Mouse (Mus musculus) layer of hippocampus, postnatal 14 days (tissue): ENCODE measurements around the gene Olfr1382. TPM values are rescaled to one million over a fixed set of nuclear protein-coding genes. Genes with fewer than 3 reads are reported as not detected.
"Not testable (repeated sequence)": the region's sequence is repeated elsewhere in the genome, so short reads cannot be mapped to it uniquely, and the experiment has no call there.

ENCODE experiments used
- DNase-seq, 2 experiments: peaks; one replicate each; pipeline ENCODE4 v3.0.0; 2021 to 2022; ENCODE audit warnings: low spot score in 2 of 2, mixed read lengths in 1 of 2
- long read RNA-seq, 2 experiments: library from polyadenylated mRNA; stranded (forward); transcript quantifications; one replicate each; pipeline ENCODE4 v2.0.0; 2021
- total RNA-seq, 2 experiments: library from RNA; stranded (reverse); gene quantifications; 2 replicates each; pipeline ENCODE4 v1.2.3; 2021

Gene Olfr1382
- not detected for total RNA-seq
- long read RNA-seq, experiment 1: 0 reads
- long read RNA-seq, experiment 2: 0 reads

DNA sequence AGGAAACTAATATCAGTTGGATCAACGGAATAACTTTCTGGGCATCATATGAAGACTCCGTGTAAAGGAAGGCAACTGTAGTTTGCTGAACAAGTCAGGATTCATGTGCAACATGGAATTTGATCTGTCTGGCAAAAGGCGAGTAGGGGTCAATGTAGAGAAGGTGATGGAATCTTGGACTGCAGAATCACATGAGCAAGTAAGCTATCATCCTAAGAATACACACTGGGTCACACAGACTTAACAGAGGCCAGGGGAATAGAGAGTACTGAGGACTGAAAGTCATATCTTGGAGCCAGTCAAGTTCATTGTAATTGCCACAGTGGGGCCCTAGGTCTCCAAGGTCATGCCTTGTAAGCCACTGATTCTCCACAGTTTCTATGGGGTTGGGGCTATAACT lies at the start of gene Olfr1382:
Gene Olfr1382 (plus strand): TSS at position 301 of the 400 bp plus-strand sequence.
- DNase-seq: no peak

DNA sequence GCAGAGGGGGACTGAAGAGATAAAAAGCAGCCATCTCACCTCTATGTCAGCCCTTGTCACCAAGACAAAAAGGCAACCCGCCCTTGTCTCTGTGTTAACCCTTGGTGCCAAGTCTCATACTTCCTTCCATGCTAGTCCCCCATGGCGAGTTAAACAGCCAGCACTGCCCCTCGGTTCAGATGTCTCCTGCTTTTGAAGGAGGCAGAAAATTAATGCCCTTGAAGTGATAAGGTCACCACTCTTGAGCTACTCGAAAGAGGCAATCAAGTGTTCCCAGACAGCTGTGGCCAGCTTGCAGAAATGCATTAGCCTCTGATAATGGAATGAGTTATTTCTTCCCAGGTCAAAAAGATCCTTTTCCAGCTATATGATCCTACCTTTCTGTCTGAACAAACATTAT lies 42.1 kb upstream of the Olfr1382 start:
- DNase-seq: no peak

DNA sequence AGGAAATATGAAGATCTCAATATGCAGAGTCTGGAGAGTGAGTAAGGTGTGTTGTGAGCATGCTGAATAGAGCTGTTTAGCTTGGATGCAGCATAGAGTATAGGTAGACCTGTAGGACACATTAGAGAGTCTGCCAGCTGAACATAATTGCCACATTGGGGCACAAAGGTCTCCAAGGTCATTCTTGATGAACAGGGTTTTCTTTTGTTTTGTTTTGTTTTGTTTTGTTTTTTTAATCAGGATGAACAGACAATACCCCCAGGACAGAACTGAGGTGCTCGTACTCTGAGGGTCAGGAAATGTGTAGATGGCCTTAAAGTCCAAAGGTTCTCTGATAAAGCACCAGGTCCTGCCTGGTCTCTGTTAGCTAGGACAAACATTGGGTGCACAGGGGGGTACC lies 39.3 kb upstream of the Olfr1382 start, which contains the start of gene Olfr1385:
Gene Olfr1385 (plus strand): TSS at position 301 of the 400 bp plus-strand sequence.
- not testable (repeated sequence) for DNase-seq

DNA sequence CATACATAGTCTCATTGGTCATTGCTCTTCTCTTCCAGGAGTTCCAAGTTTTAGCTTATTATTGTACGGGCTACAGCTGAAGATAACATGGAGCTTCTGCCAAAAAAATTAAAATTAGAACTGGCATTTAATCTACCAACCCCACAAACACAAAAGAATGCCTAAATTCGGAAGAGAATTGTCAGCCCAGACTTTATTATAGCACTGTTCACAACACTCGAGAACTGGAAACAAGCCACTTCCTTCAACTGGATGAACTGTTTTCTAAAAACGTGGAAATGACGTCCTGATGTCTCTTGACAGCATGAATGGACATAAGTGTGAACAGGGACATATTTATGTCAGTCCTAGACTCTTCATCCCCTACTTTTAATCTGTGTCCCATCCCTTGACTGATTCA lies 10.0 kb upstream of the Olfr1382 start:
- peak in 1 of 2 experiments; percentile 5 for DNase-seq

DNA sequence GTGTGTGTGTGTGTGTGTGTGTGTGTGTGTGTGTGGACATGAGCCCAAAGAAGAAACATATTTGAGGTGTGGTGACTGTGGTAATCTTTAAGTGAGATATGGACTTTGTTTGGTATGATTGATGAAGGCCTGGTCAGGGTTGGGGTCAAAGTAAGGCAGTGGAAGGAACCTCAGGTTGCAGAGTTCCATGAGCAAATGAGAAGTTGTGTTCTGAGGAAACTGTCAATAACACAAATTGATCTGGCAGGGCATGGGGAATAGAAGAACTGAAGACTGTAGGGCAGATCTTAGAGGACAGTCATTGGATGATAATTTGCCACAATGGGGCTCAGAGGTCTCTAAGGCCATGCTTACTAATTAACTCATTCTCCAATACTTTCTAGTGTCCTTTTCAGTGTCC lies 8.7 kb upstream of the Olfr1382 start, which contains the start of gene Olfr1383:
Gene Olfr1383 (plus strand): TSS at position 301 of the 400 bp plus-strand sequence.
- DNase-seq: no peak

DNA sequence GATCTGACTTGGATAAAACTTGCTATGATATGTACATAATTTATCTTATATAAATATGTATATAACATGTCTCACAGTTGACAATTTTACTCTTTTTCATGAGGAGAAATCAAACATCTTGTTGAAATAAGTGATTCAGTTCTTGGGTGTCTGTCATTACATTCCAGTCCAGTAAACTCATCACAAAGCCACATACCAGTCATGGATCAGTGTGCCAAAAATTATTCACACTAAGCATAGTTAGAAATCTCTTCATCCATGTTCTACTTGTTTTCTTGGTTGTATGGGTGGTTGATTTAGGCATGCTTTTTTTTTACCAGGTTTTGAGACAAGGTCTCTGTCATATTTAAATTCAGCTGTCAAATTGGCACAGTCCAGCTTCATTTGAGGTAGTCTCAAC lies 4.7 kb downstream of the Olfr1382 start:
- DNase-seq: no peak

DNA sequence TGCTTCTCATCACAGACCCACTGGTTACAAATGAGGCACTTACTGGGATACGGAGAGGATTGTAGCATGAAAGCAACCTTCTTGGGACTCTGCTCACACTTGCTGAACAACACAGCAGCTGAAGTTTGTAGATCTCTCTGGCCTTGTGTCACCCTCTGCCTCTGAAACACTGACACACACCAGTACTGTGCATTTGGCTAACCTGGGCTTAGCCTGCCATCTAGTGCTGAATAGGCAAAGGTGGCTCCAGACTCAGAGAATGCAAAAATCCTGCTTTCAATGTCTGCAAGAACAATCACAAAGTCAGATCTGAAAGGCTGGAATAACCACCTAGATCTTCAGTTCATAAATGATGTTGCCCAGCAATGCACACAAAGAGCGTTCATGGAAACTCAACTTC lies 8.6 kb downstream of the Olfr1382 start:
- peak; percentile 22 to 34 for DNase-seq

DNA sequence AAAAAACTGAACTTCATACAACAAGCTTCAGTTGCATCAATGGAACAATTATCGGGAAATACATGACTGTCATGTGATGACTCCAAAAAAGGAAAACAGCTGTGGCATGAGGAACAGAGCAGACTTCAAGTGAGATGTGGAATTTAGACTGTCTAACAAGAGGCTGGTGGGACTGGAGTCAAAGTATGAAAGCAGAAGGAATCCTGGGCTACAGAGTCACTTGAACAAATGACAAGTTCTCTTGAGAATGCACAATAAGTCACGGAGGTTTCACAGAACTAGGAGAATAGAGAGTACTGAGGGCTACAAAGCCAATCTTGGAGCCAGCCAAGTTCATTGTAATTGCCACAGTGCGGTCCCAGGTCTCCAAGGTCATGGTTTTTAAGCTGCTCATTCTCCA lies 15.1 kb downstream of the Olfr1382 start, which contains the start of gene Olfr1381:
Gene Olfr1381 (plus strand): TSS at position 301 of the 400 bp plus-strand sequence.
- DNase-seq: not testable (repeated sequence)

DNA sequence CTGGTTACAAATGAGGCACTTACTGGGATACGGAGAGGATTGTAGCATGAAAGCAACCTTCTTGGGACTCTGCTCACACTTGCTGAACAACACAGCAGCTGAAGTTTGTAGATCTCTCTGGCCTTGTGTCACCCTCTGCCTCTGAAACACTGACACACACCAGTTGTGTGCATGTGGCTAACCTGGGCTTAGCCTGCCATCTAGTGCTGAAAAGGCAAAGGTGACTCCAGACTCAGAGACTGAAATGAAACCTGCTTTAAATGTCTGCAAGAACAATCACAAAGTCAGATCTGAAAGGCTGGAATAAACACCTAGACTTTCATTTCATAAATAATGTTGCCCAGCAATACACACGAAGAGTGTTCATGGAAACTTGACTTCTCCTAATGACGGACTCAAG lies 26.0 kb downstream of the Olfr1382 start:
- DNase-seq: not testable (repeated sequence)

DNA sequence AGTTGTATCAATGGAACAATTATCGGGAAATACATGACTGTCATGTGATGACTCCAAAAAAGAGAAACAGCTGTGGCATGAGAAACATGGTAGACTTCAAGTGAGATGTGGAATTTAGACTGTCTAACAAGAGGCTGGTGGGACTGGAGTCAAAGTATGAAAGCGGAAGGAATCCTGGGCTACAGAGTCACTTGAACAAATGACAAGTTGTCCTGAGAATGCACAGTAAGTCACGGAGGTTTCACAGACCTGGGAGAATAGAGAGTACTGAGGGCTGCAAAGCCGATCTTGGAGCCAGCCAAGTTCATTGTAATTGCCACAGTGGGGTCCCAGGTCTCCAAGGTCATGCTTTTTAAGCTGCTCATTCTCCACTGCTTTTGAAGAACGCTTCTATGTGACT lies 28.5 kb downstream of the Olfr1382 start, which contains the start of gene Olfr1380:
Gene Olfr1380 (plus strand): TSS at position 301 of the 400 bp plus-strand sequence.
- DNase-seq: not testable (repeated sequence)

DNA sequence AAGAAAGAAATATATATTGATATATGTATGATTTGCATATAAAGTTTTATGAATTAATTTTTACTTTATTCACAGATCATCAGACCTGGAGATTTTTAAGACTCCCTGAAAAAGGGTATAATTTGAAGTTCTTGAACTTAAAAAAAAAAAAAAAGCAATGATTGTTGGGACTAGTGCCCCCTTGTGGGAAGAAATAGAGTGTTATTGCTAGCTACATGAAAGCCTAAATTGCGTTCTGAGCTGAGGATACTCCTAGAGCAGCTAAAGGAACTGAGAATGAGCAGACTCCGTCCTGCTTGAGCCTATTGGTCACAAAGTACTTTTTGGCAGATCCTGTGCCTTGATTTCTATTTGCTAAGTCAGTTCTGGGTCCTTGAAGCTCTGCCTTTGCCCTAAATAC lies 47.0 kb downstream of the Olfr1382 start:
- not testable (repeated sequence) for DNase-seq

DNA sequence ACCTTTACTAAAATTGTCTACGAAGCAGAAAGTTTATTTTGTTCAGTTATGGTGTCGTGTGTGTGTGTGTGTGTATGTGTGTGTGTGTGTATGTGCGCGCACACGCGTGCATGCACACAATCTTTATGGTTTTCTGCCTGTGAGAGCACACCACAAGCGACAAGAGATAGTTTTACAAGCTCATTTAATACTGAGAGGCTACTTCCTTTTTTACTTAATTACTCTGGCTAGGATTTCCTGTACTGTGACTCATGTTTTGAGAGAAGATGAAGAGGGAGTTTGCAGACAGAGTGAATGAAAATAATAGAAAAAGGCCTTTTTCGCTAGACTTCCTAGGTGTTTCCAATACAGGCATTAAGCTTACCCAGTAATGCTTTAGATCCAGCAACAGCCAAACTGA lies 52.4 kb downstream of the Olfr1382 start:
- not testable (repeated sequence) for DNase-seq

Other genes starting within 250 kb of the Olfr1382 start
- under 1 TPM; 0.14 to 0.26 TPM for gene Olfr1393, start 249.9 kb upstream of the Olfr1382 start, total RNA-seq
- gene Olfr1392, start 243.0 kb upstream of the Olfr1382 start, total RNA-seq: not detected
- not detected for gene Olfr10, start 223.5 kb upstream of the Olfr1382 start, total RNA-seq
- not detected for gene Olfr1391, start 205.5 kb upstream of the Olfr1382 start, total RNA-seq
- gene Olfr1390, start 193.1 kb upstream of the Olfr1382 start, total RNA-seq: not detected
- gene Olfr1389, start 105.2 kb upstream of the Olfr1382 start, total RNA-seq: not detected
- gene Olfr1388, start 91.6 kb upstream of the Olfr1382 start, total RNA-seq: under 1 TPM; 0.28 to 0.33 TPM
- not detected for gene Olfr1387, start 72.9 kb upstream of the Olfr1382 start, total RNA-seq
- not detected for gene Olfr1386, start 63.2 kb upstream of the Olfr1382 start, total RNA-seq
- gene Olfr1385, start 39.2 kb upstream of the Olfr1382 start, total RNA-seq: under 1 TPM; 0.12 to 0.14 TPM
- not detected for gene Olfr1384, start 21.5 kb upstream of the Olfr1382 start, total RNA-seq
- gene Olfr1383, start 8.6 kb upstream of the Olfr1382 start, total RNA-seq: under 1 TPM in 1 of 2 experiments, not detected in 1; 0.50 TPM
- gene Olfr1381, start 15.2 kb downstream of the Olfr1382 start, total RNA-seq: not detected
- not detected for gene Olfr1380, start 28.6 kb downstream of the Olfr1382 start, total RNA-seq
- gene Flt4, start 81.0 kb downstream of the Olfr1382 start, total RNA-seq: 1 to 10 TPM; 3.4 TPM
- gene Scgb3a1, start 135.4 kb downstream of the Olfr1382 start, total RNA-seq: not detected
- 10 to 100 TPM; 47.6 to 49.8 TPM for gene Cnot6, start 184.5 kb downstream of the Olfr1382 start, total RNA-seq